Mouse (Mus musculus): ENCODE results near the gene Zfand4. TPM values are rescaled to one million over a fixed set of nuclear protein-coding genes. Genes with fewer than 3 reads are reported as not detected.
A peak's percentile ranks its signal among the peaks of the same experiment; 100 is the strongest.

Gene Zfand4
- polyA plus RNA-seq, 1 experiment from 2014 or later, result 4.5 TPM

DNA sequence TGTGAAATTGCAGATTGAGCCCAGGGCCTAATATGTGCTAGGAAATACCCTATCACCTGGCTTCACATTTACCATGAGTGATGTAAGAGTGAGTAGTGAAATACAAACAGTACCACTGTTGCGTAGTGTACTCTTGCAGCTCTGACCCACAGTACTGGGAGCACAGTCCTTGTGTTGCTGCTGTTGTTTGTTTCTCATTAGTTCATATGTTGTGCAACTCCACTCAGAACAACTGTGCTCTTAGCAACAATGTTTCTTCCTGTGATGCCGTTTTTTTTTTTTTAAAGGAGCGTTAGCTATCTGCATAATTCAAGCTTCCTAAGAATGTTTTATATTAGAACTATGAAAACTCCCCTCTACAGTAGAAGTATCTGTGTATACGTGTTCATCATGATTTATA, 1.6 kb downstream of the Zfand4 start:
- Histone ChIP-seq H3K27ac (ENCODE audit: poor library complexity, severe bottlenecking) (no peak overlapping the region), H3K4me3 (no peak overlapping the region), H3K36me3 (peaks cover 20% of the 10 kb centered on the region), H3K9me3 (replicated peaks) (no peaks in the 10 kb centered on the region), H3K4me2 (no peak overlapping the region), H3K27me3 (replicated peaks) (no peaks in the 10 kb centered on the region), H3K9ac (no peak overlapping the region), H3K4me1 (replicated peaks) (peaks cover 10% of the 10 kb centered on the region)
- no peak for ATAC-seq (ENCODE audit: insufficient number of reproducible peaks, low FRiP score)
- 83% methylated on average over 4 of the region's 4 CpGs for WGBS

DNA sequence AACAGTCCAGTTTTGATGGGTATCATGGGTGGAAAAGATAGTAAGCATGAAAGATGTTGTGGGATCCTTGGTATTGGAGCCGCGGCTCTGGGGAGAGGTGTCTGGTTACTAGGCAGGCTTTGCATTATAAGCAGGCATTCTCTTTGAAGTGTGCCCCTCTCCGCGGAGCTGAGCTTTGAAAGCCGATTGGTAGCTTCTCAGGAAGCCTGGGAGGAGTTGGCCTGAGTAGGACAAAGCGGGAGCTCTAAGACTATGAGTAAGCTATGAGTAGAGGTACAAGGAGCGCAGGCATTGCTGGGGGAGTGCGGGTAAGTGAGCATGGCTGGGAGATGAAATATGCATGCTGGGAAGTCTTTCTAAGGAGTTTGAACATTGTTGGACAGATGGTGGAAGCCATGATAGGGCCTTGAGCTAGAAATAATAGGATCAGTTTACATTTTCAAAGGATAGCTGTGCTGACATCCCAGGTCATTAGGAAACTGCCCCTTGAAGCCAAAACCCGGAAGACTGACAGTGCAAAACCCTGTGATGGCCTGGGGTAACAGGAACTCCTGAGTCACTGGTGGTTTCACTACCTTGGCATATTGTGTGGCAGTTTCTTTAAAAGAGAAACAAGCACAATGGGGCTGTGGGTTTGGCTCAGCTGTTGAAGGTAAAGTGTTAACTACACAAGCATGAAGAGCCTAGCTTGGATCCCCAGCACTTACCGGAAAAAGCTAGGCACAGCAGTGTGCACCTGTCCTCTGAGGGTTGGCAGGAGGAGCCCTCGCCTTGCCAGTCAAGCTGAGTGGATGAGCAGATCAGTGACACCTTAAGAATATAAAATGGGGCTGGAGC, 2.5 kb downstream of the Zfand4 start:
- no peaks in the 10 kb centered on the region for H3K27me3 ChIP-seq (replicated peaks)
- WGBS, result 26% methylated on average over 11 of the region's 11 CpGs
- H3K27ac ChIP-seq (ENCODE audit: poor library complexity, severe bottlenecking), result no peak overlapping the region
- H3K4me1 ChIP-seq (replicated peaks), result peaks cover 10% of the 10 kb centered on the region
- H3K36me3 ChIP-seq, result peaks cover 12% of the 10 kb centered on the region
- no peaks in the 10 kb centered on the region for H3K9me3 ChIP-seq (replicated peaks)
- H3K4me3 ChIP-seq, result peak overlapping the region; percentile 15; the same call in 1 of the 2 replicates
- H3K4me2 ChIP-seq, result peak overlapping the region; percentile 56
- no peak overlapping the region for H3K9ac ChIP-seq
- no peak for ATAC-seq (ENCODE audit: insufficient number of reproducible peaks, low FRiP score)

DNA sequence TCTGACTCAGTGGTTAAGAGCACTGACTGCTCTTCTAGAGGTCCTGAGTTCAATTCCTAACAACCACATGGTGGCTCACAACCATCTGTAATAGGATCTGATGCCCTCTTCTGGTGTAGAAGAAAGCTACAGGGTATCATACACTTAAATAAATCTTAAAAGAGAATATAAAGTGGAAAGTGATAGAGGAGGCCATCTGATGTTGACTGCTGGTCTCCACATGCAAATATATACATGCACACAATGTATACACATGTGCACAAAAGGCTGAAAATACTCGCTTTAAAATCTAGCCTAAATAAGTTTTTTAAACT, 3.0 kb downstream of the Zfand4 start:
- Histone ChIP-seq H3K4me3 (no peak overlapping the region), H3K36me3 (peaks cover 7% of the 10 kb centered on the region), H3K4me2 (no peak overlapping the region), H3K9me3 (replicated peaks) (no peaks in the 10 kb centered on the region), H3K27me3 (replicated peaks) (no peaks in the 10 kb centered on the region), H3K9ac (no peak overlapping the region), H3K4me1 (replicated peaks) (peaks cover 10% of the 10 kb centered on the region), H3K27ac (ENCODE audit: poor library complexity, severe bottlenecking) (no peak overlapping the region)
- 79% methylated on average over 1 of the region's 1 CpGs for WGBS
- no peak for ATAC-seq (ENCODE audit: insufficient number of reproducible peaks, low FRiP score)

DNA sequence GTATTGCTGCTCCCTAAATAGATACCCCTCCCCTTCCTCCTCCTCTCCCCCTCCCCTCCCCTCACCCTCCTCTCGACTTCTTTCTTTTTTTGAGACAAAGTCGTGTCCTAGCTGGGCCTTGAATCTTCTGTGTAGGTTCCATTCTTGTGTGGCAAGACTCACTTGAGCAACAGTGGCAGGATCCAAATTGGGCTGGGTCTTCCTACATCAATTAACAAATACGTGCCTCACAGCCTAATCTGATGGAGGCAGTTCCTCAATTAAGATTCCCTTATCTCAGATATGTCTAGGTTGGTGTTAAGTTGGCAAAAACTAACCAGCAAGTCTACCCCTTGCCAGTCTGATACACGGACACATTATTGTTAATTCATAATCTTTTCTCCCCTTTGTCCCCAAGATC, 11.7 kb downstream of the Zfand4 start:
- no peak overlapping the region for H3K4me3 ChIP-seq
- 62% methylated on average over 4 of the region's 4 CpGs for WGBS

GRCm38 (mm10) chr6:116278679-116279317, 14.8 kb downstream of the Zfand4 start:
- no peak overlapping the region for H3K4me2 ChIP-seq
- H3K36me3 ChIP-seq, result peaks cover 3% of the 10 kb centered on the region; the same call in 1 of the 2 replicates

More for the DNA sequence above, 11.7 kb downstream of the Zfand4 start:
- Histone ChIP-seq H3K9ac (no peak overlapping the region), H3K4me1 (replicated peaks) (no peaks in the 10 kb centered on the region), H3K4me2 (no peak overlapping the region), H3K9me3 (replicated peaks) (no peaks in the 10 kb centered on the region), H3K36me3 (no peaks in the 10 kb centered on the region), H3K27me3 (replicated peaks) (no peaks in the 10 kb centered on the region), H3K27ac (ENCODE audit: poor library complexity, severe bottlenecking) (no peak overlapping the region)
- no peak for ATAC-seq (ENCODE audit: insufficient number of reproducible peaks, low FRiP score)

DNA sequence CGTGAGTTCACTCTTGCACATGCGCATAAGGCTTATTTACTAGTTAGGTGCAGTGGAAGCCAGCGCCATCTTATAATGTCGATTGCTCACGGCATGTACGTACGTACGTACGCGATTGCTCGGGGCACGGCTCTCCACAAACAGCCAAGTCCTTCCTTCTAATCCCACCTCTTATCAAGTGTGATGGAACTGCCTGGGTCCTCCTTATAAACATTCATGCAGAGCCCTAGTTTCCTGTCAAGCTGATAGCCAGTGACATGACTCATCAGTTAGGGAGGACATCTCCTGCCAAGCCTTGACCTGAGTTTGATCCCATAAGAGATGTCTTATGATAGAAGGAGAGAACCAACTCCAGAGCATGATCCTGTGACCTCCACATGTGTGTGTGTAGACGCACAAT, 17.0 kb downstream of the Zfand4 start:
- Histone ChIP-seq H3K9me3 (replicated peaks) (no peaks in the 10 kb centered on the region), H3K4me2 (no peak overlapping the region), H3K4me3 (no peak overlapping the region), H3K27ac (ENCODE audit: poor library complexity, severe bottlenecking) (no peak overlapping the region), H3K36me3 (peaks cover 3% of the 10 kb centered on the region; the same call in 1 of the 2 replicates), H3K27me3 (replicated peaks) (no peaks in the 10 kb centered on the region), H3K4me1 (replicated peaks) (no peaks in the 10 kb centered on the region), H3K9ac (no peak overlapping the region)
- ATAC-seq (ENCODE audit: insufficient number of reproducible peaks, low FRiP score), result no peak
- 90% methylated on average over 13 of the region's 13 CpGs for WGBS

More at GRCm38 (mm10) chr6:116278679-116279317, 14.8 kb downstream of the Zfand4 start:
- no peaks in the 10 kb centered on the region for H3K27me3 ChIP-seq (replicated peaks)
- ATAC-seq (ENCODE audit: insufficient number of reproducible peaks, low FRiP score), result no peak
- no peaks in the 10 kb centered on the region for H3K4me1 ChIP-seq (replicated peaks)
- H3K9me3 ChIP-seq (replicated peaks), result no peaks in the 10 kb centered on the region
- H3K4me3 ChIP-seq, result no peak overlapping the region
- no peak overlapping the region for H3K9ac ChIP-seq
- H3K27ac ChIP-seq (ENCODE audit: poor library complexity, severe bottlenecking), result no peak overlapping the region
- 61% methylated on average over 5 of the region's 5 CpGs for WGBS

GRCm38 (mm10) chr6:116282546-116282945, 18.5 kb downstream of the Zfand4 start:
- no peaks in the 10 kb centered on the region for H3K9me3 ChIP-seq (replicated peaks)
- no peak overlapping the region for H3K4me3 ChIP-seq
- ATAC-seq (ENCODE audit: insufficient number of reproducible peaks, low FRiP score), result no peak
- no peaks in the 10 kb centered on the region for H3K27me3 ChIP-seq (replicated peaks)
- WGBS, result 53% methylated on average over 4 of the region's 4 CpGs
- H3K4me1 ChIP-seq (replicated peaks), result 0 out of 2 replicates have a peak, but pooled peaks cover 3% of the 10 kb centered on the region
- H3K4me2 ChIP-seq, result no peak overlapping the region
- H3K36me3 ChIP-seq, result peaks cover 3% of the 10 kb centered on the region; the same call in 1 of the 2 replicates
- no peak overlapping the region for H3K9ac ChIP-seq
- H3K27ac ChIP-seq (ENCODE audit: poor library complexity, severe bottlenecking), result no peak overlapping the region

- WGBS, result 68% methylated on average over 3 of the region's 3 CpGs
- Histone ChIP-seq H3K9me3 (replicated peaks) (no peaks in the 10 kb centered on the region), H3K4me3 (no peak overlapping the region), H3K36me3 (peaks cover 3% of the 10 kb centered on the region; the same call in 1 of the 2 replicates), H3K27me3 (replicated peaks) (no peaks in the 10 kb centered on the region), H3K4me1 (replicated peaks) (0 out of 2 replicates have a peak, but pooled peaks cover 3% of the 10 kb centered on the region), H3K27ac (ENCODE audit: poor library complexity, severe bottlenecking) (no peak overlapping the region), H3K4me2 (no peak overlapping the region), H3K9ac (no peak overlapping the region)
- no peak for ATAC-seq (ENCODE audit: insufficient number of reproducible peaks, low FRiP score)
These were observed 19.3 kb downstream of the Zfand4 start for GRCm38 (mm10) chr6:116283280-116283679.

DNA sequence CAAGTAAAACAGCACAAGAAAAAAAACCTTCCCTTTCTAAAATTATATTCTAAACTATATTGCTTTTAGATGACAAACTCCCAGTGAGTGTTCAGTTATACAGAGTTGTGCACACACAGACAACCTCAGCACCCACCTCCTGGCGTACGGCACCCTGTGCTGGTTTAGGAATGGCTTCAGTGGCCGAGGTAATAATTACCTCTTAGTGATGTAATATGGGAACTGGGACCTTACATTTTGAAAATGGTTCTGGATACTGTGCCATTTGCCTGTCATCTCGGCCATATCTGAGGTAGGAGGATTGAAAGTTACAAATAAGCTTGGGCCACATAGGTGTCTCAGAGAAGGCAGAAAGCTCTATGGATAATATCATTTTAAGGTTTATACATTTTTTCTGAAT, 22.3 kb downstream of the Zfand4 start:
- H3K4me3 ChIP-seq, result no peak overlapping the region
- H3K36me3 ChIP-seq, result no peaks in the 10 kb centered on the region
- H3K4me1 ChIP-seq (replicated peaks), result 0 out of 2 replicates have a peak, but pooled peaks cover 3% of the 10 kb centered on the region
- H3K27me3 ChIP-seq (replicated peaks), result no peaks in the 10 kb centered on the region
- no peak overlapping the region for H3K4me2 ChIP-seq
- no peak overlapping the region for H3K9ac ChIP-seq
- no peak overlapping the region for H3K27ac ChIP-seq (ENCODE audit: poor library complexity, severe bottlenecking)
- no peak for ATAC-seq (ENCODE audit: insufficient number of reproducible peaks, low FRiP score)
- 92% methylated on average over 4 of the region's 4 CpGs for WGBS
- no peaks in the 10 kb centered on the region for H3K9me3 ChIP-seq (replicated peaks)

GRCm38 (mm10) chr6:116286870-116287575, 23.0 kb downstream of the Zfand4 start:
- ATAC-seq (ENCODE audit: insufficient number of reproducible peaks, low FRiP score), result peak; percentile 88
- Histone ChIP-seq H3K4me2 (no peak overlapping the region), H3K36me3 (no peaks in the 10 kb centered on the region), H3K27ac (ENCODE audit: poor library complexity, severe bottlenecking) (no peak overlapping the region), H3K4me1 (replicated peaks) (0 out of 2 replicates have a peak, but pooled peaks cover 3% of the 10 kb centered on the region), H3K27me3 (replicated peaks) (no peaks in the 10 kb centered on the region), H3K9ac (no peak overlapping the region), H3K4me3 (no peak overlapping the region), H3K9me3 (replicated peaks) (no peaks in the 10 kb centered on the region)
- WGBS, result 66% methylated on average over 5 of the region's 5 CpGs

- Histone ChIP-seq H3K27me3 (replicated peaks) (no peaks in the 10 kb centered on the region), H3K27ac (ENCODE audit: poor library complexity, severe bottlenecking) (no peak overlapping the region)
- 82% methylated on average over 2 of the region's 2 CpGs for WGBS
These were observed 47.4 kb downstream of the Zfand4 start for GRCm38 (mm10) chr6:116311411-116311810.

More at GRCm38 (mm10) chr6:116311411-116311810, 47.4 kb downstream of the Zfand4 start:
- Histone ChIP-seq H3K36me3 (no peaks in the 10 kb centered on the region), H3K4me2 (no peak overlapping the region), H3K9ac (no peak overlapping the region), H3K4me3 (no peak overlapping the region), H3K9me3 (replicated peaks) (no peaks in the 10 kb centered on the region), H3K4me1 (replicated peaks) (0 out of 2 replicates have a peak, but pooled peaks cover 4% of the 10 kb centered on the region)
- no peak for ATAC-seq (ENCODE audit: insufficient number of reproducible peaks, low FRiP score)

Data from heart, embryonic 12.5 days (tissue).